Mouse (Mus musculus): Measurements from ENCODE around the gene Clpsl2.

DNA sequence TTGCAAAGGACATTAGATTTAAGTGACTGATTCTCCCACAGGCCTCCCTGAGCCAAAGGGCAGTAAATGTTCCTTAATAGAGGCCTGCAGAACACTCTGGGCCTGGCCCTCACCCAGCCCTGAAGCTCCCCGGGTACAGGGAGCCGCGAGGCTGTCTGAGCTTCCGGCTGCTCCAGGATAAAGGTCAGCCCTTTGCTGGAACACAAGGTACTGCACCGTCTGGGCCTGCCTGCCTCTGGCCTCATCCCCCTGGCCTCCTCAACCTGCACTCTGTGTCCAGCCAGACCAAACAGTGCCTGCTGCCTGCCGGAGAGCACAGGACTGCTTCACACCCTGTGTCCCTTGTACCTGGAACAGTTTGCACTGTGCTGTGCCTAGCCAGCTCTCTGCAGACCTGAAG lies 36.5 kb upstream of the Clpsl2 start:
- TF ChIP-seq CTCF (IDR thresholded peaks at IDR 0.05; ENCODE audit: borderline replicate concordance, insufficient read depth, low read depth, low read length) (no peak), POLR2A (IDR thresholded peaks at IDR 0.05; ENCODE audit: borderline replicate concordance, insufficient read depth, low read length) (no peak)
